Mouse (Mus musculus): ENCODE data around the gene Snd1.

GRCm38 (mm10) chr6:28979586-28979985, 504.6 kb downstream of the Snd1 start:
- no peak for TF ChIP-seq SRF (IDR thresholded peaks at IDR 0.05; ENCODE audit: control insufficient read depth, insufficient read length, low read depth)
- TF ChIP-seq POLR2AphosphoS2 (IDR thresholded peaks at IDR 0.05; ENCODE audit: insufficient read length, low read depth): no peak
- TF ChIP-seq MAX (IDR thresholded peaks at IDR 0.05; ENCODE audit: low read depth): no peak
- TF ChIP-seq POLR2A (IDR thresholded peaks at IDR 0.05; ENCODE audit: insufficient read length, low read depth): no peak
- TF ChIP-seq USF1 (IDR thresholded peaks at IDR 0.05; ENCODE audit: low read depth): no peak

Data from myocyte (in vitro differentiated cells).